Mouse (Mus musculus) ZHBTc4 (cell line): ENCODE data around the gene Nsmce1.

Source experiments
- DNase-seq: peaks from one replicate; pipeline ENCODE4 v3.0.0-alpha.2; 2011; ENCODE audit warnings: low read depth, low spot score

Nsmce1 gene

GRCm38 (mm10) chr7:125489636-125490035 is 1.8 kb downstream of the Nsmce1 start:
- DNase-seq = no peak

- no peak for DNase-seq
Observed at GRCm38 (mm10) chr7:125488706-125489105, 2.7 kb downstream of the Nsmce1 start.

- DNase-seq = no peak
Observed at GRCm38 (mm10) chr7:125487126-125487525, 4.3 kb downstream of the Nsmce1 start.

GRCm38 (mm10) chr7:125486121-125486630 is 5.2 kb downstream of the Nsmce1 start:
- no peak for DNase-seq

- DNase-seq = no peak
Observed at GRCm38 (mm10) chr7:125484791-125485190, 6.6 kb downstream of the Nsmce1 start.

GRCm38 (mm10) chr7:125482886-125483285 is 8.5 kb downstream of the Nsmce1 start:
- no peak for DNase-seq

- DNase-seq = no peak
Observed at GRCm38 (mm10) chr7:125482339-125482738, 9.1 kb downstream of the Nsmce1 start.

- DNase-seq = no peak
Observed at GRCm38 (mm10) chr7:125480518-125480917, 10.9 kb downstream of the Nsmce1 start.

GRCm38 (mm10) chr7:125478391-125478984 is 12.9 kb downstream of the Nsmce1 start:
- no peak for DNase-seq

GRCm38 (mm10) chr7:125475601-125476251 is 15.7 kb downstream of the Nsmce1 start:
- no peak for DNase-seq

- DNase-seq = no peak
Observed at GRCm38 (mm10) chr7:125474535-125474934, 16.9 kb downstream of the Nsmce1 start.

- peak; percentile 85 for DNase-seq
Observed at GRCm38 (mm10) chr7:125471991-125472741, 19.2 kb downstream of the Nsmce1 start.

GRCm38 (mm10) chr7:125470901-125471300 is 20.5 kb downstream of the Nsmce1 start:
- no peak for DNase-seq

- peak; percentile 90 for DNase-seq
Observed at GRCm38 (mm10) chr7:125469937-125470336, 21.5 kb downstream of the Nsmce1 start.

- peak; percentile 58 for DNase-seq
Observed at GRCm38 (mm10) chr7:125462200-125462599, 29.2 kb downstream of the Nsmce1 start.

GRCm38 (mm10) chr7:125453671-125454070 is 37.7 kb downstream of the Nsmce1 start:
- DNase-seq = no peak

- no peak for DNase-seq
Observed at GRCm38 (mm10) chr7:125451078-125451477, 40.3 kb downstream of the Nsmce1 start.

GRCm38 (mm10) chr7:125450678-125451077 is 40.7 kb downstream of the Nsmce1 start:
- no peak for DNase-seq

- DNase-seq = peak; percentile 97
Observed at GRCm38 (mm10) chr7:125444464-125445401, 46.7 kb downstream of the Nsmce1 start, which contains the start of gene Kdm8. Gene Kdm8, plus strand, starts transcription at chr7:125444676.

- no peak for DNase-seq
Observed at GRCm38 (mm10) chr7:125444076-125444463, 47.3 kb downstream of the Nsmce1 start.

- DNase-seq = no peak
Observed at GRCm38 (mm10) chr7:125442323-125442722, 49.1 kb downstream of the Nsmce1 start.
